Mouse (Mus musculus) myocyte (in vitro differentiated cells): ENCODE data around the gene Epb41l4b.

Experiments used
- CEBPB ChIP-seq: IDR thresholded peaks from 2 replicates; pipeline ENCODE4 v1.6.1; 2011; ENCODE audit warnings: mild to moderate bottlenecking, moderate library complexity; ENCODE audit not compliant: poor library complexity, insufficient read depth, severe bottlenecking
- E2F4 ChIP-seq: IDR thresholded peaks from one replicate; pipeline ENCODE4 v1.6.1; 2011; ENCODE audit warnings: mild to moderate bottlenecking, control low read depth, moderate library complexity; ENCODE audit not compliant: insufficient read depth
- MAX ChIP-seq: IDR thresholded peaks from one replicate; pipeline ENCODE4 v1.6.1; 2011; ENCODE audit warnings: low read depth, mild to moderate bottlenecking, control low read depth
- MYOG ChIP-seq, 3 experiments: IDR thresholded peaks; one replicate each; pipeline ENCODE4 v1.6.1; 2011; ENCODE audit warnings: control low read depth in 2 of 3, low read depth in 2 of 3, mild to moderate bottlenecking in 2 of 3; ENCODE audit not compliant: insufficient read length in 2 of 3, control insufficient read depth in 1 of 3, insufficient read depth in 1 of 3
- POLR2A ChIP-seq: IDR thresholded peaks from one replicate; pipeline ENCODE4 v1.6.1; 2011; ENCODE audit warnings: low read depth, mild to moderate bottlenecking, control low read depth, moderate library complexity; ENCODE audit not compliant: insufficient read length
- POLR2AphosphoS2 ChIP-seq: IDR thresholded peaks from one replicate; pipeline ENCODE4 v1.6.1; 2011; ENCODE audit warnings: low read depth, control low read depth; ENCODE audit not compliant: insufficient read length
- REST ChIP-seq: IDR thresholded peaks from one replicate; pipeline ENCODE4 v1.6.1; 2011; ENCODE audit warnings: mild to moderate bottlenecking, control low read depth, moderate library complexity; ENCODE audit not compliant: insufficient read depth, insufficient read length
- TCF12 ChIP-seq: IDR thresholded peaks from one replicate; pipeline ENCODE4 v1.6.1; 2011; ENCODE audit warnings: mild to moderate bottlenecking, control low read depth; ENCODE audit not compliant: poor library complexity, insufficient read depth, severe bottlenecking
- TCF3 ChIP-seq: IDR thresholded peaks from one replicate; pipeline ENCODE4 v1.6.1; 2011; ENCODE audit warnings: low read depth, control low read depth; ENCODE audit not compliant: insufficient read length
- USF1 ChIP-seq: IDR thresholded peaks from one replicate; pipeline ENCODE4 v1.6.1; 2011; ENCODE audit warnings: low read depth, mild to moderate bottlenecking, control low read depth, moderate library complexity

- TF ChIP-seq POLR2A = no peak
- no peak for TF ChIP-seq MAX
- TF ChIP-seq REST = no peak
- TF ChIP-seq E2F4 = no peak
- TF ChIP-seq USF1 = no peak
- TF ChIP-seq TCF3 = no peak
- no peak for TF ChIP-seq CEBPB
- TF ChIP-seq POLR2AphosphoS2 = no peak
- no peak for TF ChIP-seq MYOG (IDR thresholded peaks at IDR 0.05; ENCODE audit: control insufficient read depth in 1 of 3, insufficient read depth in 1 of 3, insufficient read length in 2 of 3, low read depth in 2 of 3)
- no peak for TF ChIP-seq TCF12
Observed at GRCm38 (mm10) chr4:57067801-57068200, 75.4 kb downstream of the Epb41l4b start.
